Mouse (Mus musculus): ENCODE measurements around the gene Hspa1l.

GRCm38 (mm10) chr17:34931735-34932098, 40.8 kb upstream of the Hspa1l start:
- no peak for TF ChIP-seq CTCF (conservative IDR thresholded peaks at IDR 0.05; ENCODE audit: insufficient read depth, insufficient read length, low read depth, low read length)
- no peak for TF ChIP-seq POLR2A (IDR thresholded peaks at IDR 0.05; ENCODE audit: low read depth, low read length)

All from kidney, adult 2 months (tissue).